Mouse (Mus musculus) midbrain, embryonic 12.5 days (tissue): ENCODE measurements around the gene Fkbp4. TPM values are rescaled to one million over a fixed set of nuclear protein-coding genes. Genes with fewer than 3 reads are reported as not detected.
A peak's percentile ranks its signal among the peaks of the same experiment; 100 is the strongest.

Source experiments
- ATAC-seq: fragments of 200-750 bp; cut with Nextera tagmentation; 2 replicates; pipeline ENCODE4 v1.8.0; 2017; ENCODE audit warnings: low read depth, moderate TSS enrichment, moderate library complexity; ENCODE audit not compliant: low FRiP score
- H3K27ac ChIP-seq: fragments of 300-500 bp; sonication (generic); replicated peaks from 2 replicates; pipeline ENCODE4 v1.5.1; 2016; ENCODE audit warnings: mild to moderate bottlenecking
- H3K27me3 ChIP-seq: fragments of 300-500 bp; sonication (generic); 2 replicates; pipeline ENCODE4 v1.6.1; 2016; ENCODE audit warnings: mild to moderate bottlenecking
- H3K36me3 ChIP-seq: fragments of 300-500 bp; sonication (generic); 2 replicates; pipeline ENCODE4 v1.6.1; 2016
- H3K4me1 ChIP-seq: fragments of 300-500 bp; sonication (generic); 2 replicates; pipeline ENCODE4 v1.6.1; 2016
- H3K4me2 ChIP-seq: fragments of 300-500 bp; sonication (generic); replicated peaks from 2 replicates; pipeline ENCODE4 v1.6.1; 2016; ENCODE audit warnings: mild to moderate bottlenecking, moderate library complexity
- H3K4me3 ChIP-seq: fragments of 300-500 bp; sonication (generic); 2 replicates; pipeline ENCODE4 v1.5.1; 2016; ENCODE audit warnings: mild to moderate bottlenecking
- H3K9ac ChIP-seq: fragments of 300-500 bp; sonication (generic); replicated peaks from 2 replicates; pipeline ENCODE4 v1.6.1; 2016; ENCODE audit warnings: mild to moderate bottlenecking, moderate library complexity
- H3K9me3 ChIP-seq: fragments of 300-500 bp; sonication (generic); 2 replicates; pipeline ENCODE4 v1.6.1; 2016; ENCODE audit warnings: mild to moderate bottlenecking
- WGBS: fragments of 180-500 bp; shearing (Covaris S2); methylation state at CpG from one replicate; pipeline ENCODE4 v1.1.7; 2016; 5-methylcytosine and 5-hydroxymethylcytosine counted together
- polyA plus RNA-seq: library from polyadenylated mRNA; unstranded; fragments of >200 nt; fragmentation: Nextera tagmentation; extraction: Ambion mirVana; gene quantifications from 2 replicates; pipeline ENCODE4 v1.2.1, GENCODE M21; 2016

Fkbp4 gene
- polyA plus RNA-seq, 1 experiment from 2014 or later, result 515 TPM

GRCm38 (mm10) chr6:128460729-128461503 is 22.4 kb upstream of the Fkbp4 start:
- peaks cover 1% of the 10 kb centered on the region; the same call in 1 of the 2 replicates for H3K4me1 ChIP-seq
- no peak overlapping the region for H3K27ac ChIP-seq
- H3K4me2 ChIP-seq, result no peak overlapping the region
- no peaks in the 10 kb centered on the region for H3K9me3 ChIP-seq
- H3K36me3 ChIP-seq, result no peaks in the 10 kb centered on the region
- WGBS, result 84% methylated on average over 14 of the region's 14 CpGs
- no peaks in the 10 kb centered on the region for H3K27me3 ChIP-seq
- no peak overlapping the region for H3K9ac ChIP-seq
- ATAC-seq, result no peak
- H3K4me3 ChIP-seq, result no peak overlapping the region

GRCm38 (mm10) chr6:128460321-128460720 is 21.8 kb upstream of the Fkbp4 start:
- H3K4me2 ChIP-seq, result no peak overlapping the region
- ATAC-seq, result no peak

GRCm38 (mm10) chr6:128457186-128457585 is 18.7 kb upstream of the Fkbp4 start:
- Histone ChIP-seq H3K4me3 (no peak overlapping the region), H3K4me2 (no peak overlapping the region), H3K9me3 (no peaks in the 10 kb centered on the region), H3K27me3 (no peaks in the 10 kb centered on the region), H3K36me3 (no peaks in the 10 kb centered on the region), H3K9ac (no peak overlapping the region), H3K27ac (no peak overlapping the region), H3K4me1 (no peaks in the 10 kb centered on the region)
- WGBS, result 86% methylated on average over 5 of the region's 5 CpGs
- no peak for ATAC-seq

More at GRCm38 (mm10) chr6:128460321-128460720, 21.8 kb upstream of the Fkbp4 start:
- Histone ChIP-seq H3K9ac (no peak overlapping the region), H3K9me3 (no peaks in the 10 kb centered on the region), H3K4me3 (no peak overlapping the region), H3K36me3 (no peaks in the 10 kb centered on the region), H3K27me3 (no peaks in the 10 kb centered on the region), H3K27ac (no peak overlapping the region), H3K4me1 (no peaks in the 10 kb centered on the region)
- 36% methylated on average over 2 of the region's 2 CpGs for WGBS

GRCm38 (mm10) chr6:128455835-128456605 is 17.5 kb upstream of the Fkbp4 start:
- 87% methylated on average over 12 of the region's 12 CpGs for WGBS
- no peaks in the 10 kb centered on the region for H3K4me1 ChIP-seq
- H3K36me3 ChIP-seq, result no peaks in the 10 kb centered on the region
- H3K9ac ChIP-seq, result no peak overlapping the region
- H3K4me2 ChIP-seq, result no peak overlapping the region
- no peak overlapping the region for H3K4me3 ChIP-seq
- no peaks in the 10 kb centered on the region for H3K9me3 ChIP-seq
- H3K27me3 ChIP-seq, result no peaks in the 10 kb centered on the region
- ATAC-seq, result no peak
- no peak overlapping the region for H3K27ac ChIP-seq

- 96% methylated on average over 5 of the region's 5 CpGs for WGBS
- H3K9me3 ChIP-seq, result no peaks in the 10 kb centered on the region
These were observed 8.6 kb upstream of the Fkbp4 start for GRCm38 (mm10) chr6:128447063-128447462.

GRCm38 (mm10) chr6:128445761-128446535 is 7.5 kb upstream of the Fkbp4 start:
- Histone ChIP-seq H3K4me1 (0 out of 2 replicates have a peak, but pooled peaks cover 11% of the 10 kb centered on the region), H3K36me3 (no peaks in the 10 kb centered on the region), H3K9ac (no peak overlapping the region), H3K4me2 (peak overlapping the region; percentile 34), H3K4me3 (no peak overlapping the region), H3K27me3 (no peaks in the 10 kb centered on the region), H3K9me3 (no peaks in the 10 kb centered on the region), H3K27ac (no peak overlapping the region)
- peak; percentile 64 for ATAC-seq
- WGBS, result 11% methylated on average over 14 of the region's 14 CpGs

More at GRCm38 (mm10) chr6:128447063-128447462, 8.6 kb upstream of the Fkbp4 start:
- H3K27me3 ChIP-seq, result no peaks in the 10 kb centered on the region
- no peak overlapping the region for H3K4me3 ChIP-seq
- no peaks in the 10 kb centered on the region for H3K36me3 ChIP-seq
- no peak for ATAC-seq
- H3K27ac ChIP-seq, result no peak overlapping the region
- H3K4me1 ChIP-seq, result 0 out of 2 replicates have a peak, but pooled peaks cover 11% of the 10 kb centered on the region
- H3K4me2 ChIP-seq, result no peak overlapping the region
- H3K9ac ChIP-seq, result no peak overlapping the region

- Histone ChIP-seq H3K36me3 (peaks cover 12% of the 10 kb centered on the region), H3K27me3 (peaks cover 9% of the 10 kb centered on the region; the same call in 1 of the 2 replicates), H3K4me2 (no peak overlapping the region), H3K4me3 (no peak overlapping the region), H3K9me3 (no peaks in the 10 kb centered on the region), H3K9ac (no peak overlapping the region), H3K27ac (no peak overlapping the region), H3K4me1 (peaks cover 17% of the 10 kb centered on the region)
- WGBS, result 95% methylated on average over 2 of the region's 2 CpGs
- ATAC-seq, result no peak
These were observed 1.8 kb upstream of the Fkbp4 start for GRCm38 (mm10) chr6:128440238-128440637.

GRCm38 (mm10) chr6:128438871-128439341 is 429 bp upstream of the Fkbp4 start:
- H3K4me2 ChIP-seq, result peak overlapping the region; percentile 71
- 34% methylated on average over 18 of the region's 18 CpGs for WGBS
- peaks cover 26% of the 10 kb centered on the region for H3K36me3 ChIP-seq
- H3K27ac ChIP-seq, result peak overlapping the region; percentile 94; the same call in 1 of the 2 replicates
- H3K9me3 ChIP-seq, result no peaks in the 10 kb centered on the region
- H3K9ac ChIP-seq, result no peak overlapping the region
- peaks cover 9% of the 10 kb centered on the region; the same call in 1 of the 2 replicates for H3K27me3 ChIP-seq
- peak overlapping the region; percentile 96 for H3K4me3 ChIP-seq
- peaks cover 16% of the 10 kb centered on the region for H3K4me1 ChIP-seq
- ATAC-seq, result no peak; the same call in 1 of the 2 replicates

- Histone ChIP-seq H3K9me3 (no peaks in the 10 kb centered on the region), H3K4me1 (peaks cover 16% of the 10 kb centered on the region), H3K27me3 (peaks cover 9% of the 10 kb centered on the region; the same call in 1 of the 2 replicates), H3K4me2 (peak overlapping the region; percentile 71), H3K27ac (peak overlapping the region; percentile 94), H3K36me3 (peaks cover 36% of the 10 kb centered on the region), H3K4me3 (peak overlapping the region; percentile 96), H3K9ac (peak overlapping the region; percentile 92)
- ATAC-seq, result peak; percentile 70
- 0% methylated on average over 43 of the region's 52 CpGs for WGBS
These were observed 653 bp downstream of the Fkbp4 start for GRCm38 (mm10) chr6:128437731-128438316.

- Histone ChIP-seq H3K4me3 (peak overlapping the region; percentile 96), H3K9me3 (no peaks in the 10 kb centered on the region), H3K9ac (peak overlapping the region; percentile 92), H3K4me1 (peaks cover 16% of the 10 kb centered on the region), H3K36me3 (peaks cover 42% of the 10 kb centered on the region), H3K27me3 (peaks cover 9% of the 10 kb centered on the region; the same call in 1 of the 2 replicates), H3K4me2 (peak overlapping the region; percentile 71), H3K27ac (peak overlapping the region; percentile 94)
- 7% methylated on average over 10 of the region's 10 CpGs for WGBS
- no peak for ATAC-seq
These were observed 1.2 kb downstream of the Fkbp4 start for GRCm38 (mm10) chr6:128437288-128437687.

GRCm38 (mm10) chr6:128436356-128437005 is 2.0 kb downstream of the Fkbp4 start:
- H3K9ac ChIP-seq, result peak overlapping the region; percentile 92
- H3K27ac ChIP-seq, result no peak overlapping the region
- 90% methylated on average over 8 of the region's 8 CpGs for WGBS
- no peak for ATAC-seq
- peaks cover 9% of the 10 kb centered on the region; the same call in 1 of the 2 replicates for H3K27me3 ChIP-seq
- H3K4me1 ChIP-seq, result peaks cover 16% of the 10 kb centered on the region
- H3K9me3 ChIP-seq, result no peaks in the 10 kb centered on the region
- peak overlapping the region; percentile 96 for H3K4me3 ChIP-seq
- H3K4me2 ChIP-seq, result peak overlapping the region; percentile 71
- H3K36me3 ChIP-seq, result peaks cover 50% of the 10 kb centered on the region
